Mouse (Mus musculus): ENCODE results near the gene Tmem95. TPM values are rescaled to one million over a fixed set of nuclear protein-coding genes. Genes with fewer than 3 reads are reported as not detected.

Gene Tmem95
- polyA plus RNA-seq (2015; fragmentation: Nextera tagmentation; extraction: Ambion mirVana), result not detected in 2 replicates

- H3K9ac ChIP-seq (replicated peaks; ENCODE audit: low read length), result peak within 1 kb of the TSS; percentile 32
- WGBS, result 91% methylated on average over 11 of the region's 11 CpGs
- peaks cover 52% of the 10 kb centered on the region for H3K4me1 ChIP-seq (ENCODE audit: insufficient read depth, low read length)
Observed at GRCm38 (mm10) chr11:69877878-69878277, at the start of gene Tmem95. Gene Tmem95, minus strand, starts transcription at chr11:69878018.

DNA sequence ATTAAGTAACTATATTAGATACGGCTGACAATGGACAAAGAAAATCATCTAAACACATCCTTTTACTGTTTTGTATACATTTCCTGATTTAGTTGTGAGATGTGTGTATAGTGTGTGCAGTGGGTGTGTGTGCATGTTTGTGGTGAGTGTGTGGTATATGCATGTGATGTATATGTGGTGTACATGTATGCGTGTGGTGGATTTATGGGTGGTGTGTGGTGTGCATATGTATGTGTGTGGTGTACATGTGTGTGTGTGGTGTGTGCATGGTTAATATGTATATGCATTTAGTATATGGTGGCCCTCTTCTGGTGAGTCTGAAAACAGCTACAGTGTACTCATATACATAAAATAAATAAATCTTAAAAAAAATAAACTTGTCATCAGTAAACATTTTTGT, 49.7 kb upstream of the Tmem95 start:
- H3K4me2 ChIP-seq (replicated peaks; ENCODE audit: low read depth, low read length), result no peak overlapping the region
- H3K27ac ChIP-seq (ENCODE audit: low read length), result no peak overlapping the region
- no peaks in the 10 kb centered on the region for H3K9me3 ChIP-seq (ENCODE audit: low read length)
- no peak overlapping the region for H3K9ac ChIP-seq (replicated peaks; ENCODE audit: low read length)
- no peak overlapping the region for H3K4me3 ChIP-seq (ENCODE audit: low read length)
- H3K27me3 ChIP-seq (ENCODE audit: insufficient read depth, low read length), result no peaks in the 10 kb centered on the region
- no peak for ATAC-seq (ENCODE audit: low FRiP score, low TSS enrichment)
- no peaks in the 10 kb centered on the region for H3K36me3 ChIP-seq (ENCODE audit: insufficient read depth, low read length)
- H3K4me1 ChIP-seq (ENCODE audit: insufficient read depth, low read length), result peaks cover 5% of the 10 kb centered on the region; the same call in 1 of the 2 replicates
- WGBS, result 99% methylated on average over 2 of the region's 2 CpGs

More at GRCm38 (mm10) chr11:69877878-69878277, at the start of gene Tmem95:
- Histone ChIP-seq H3K4me2 (replicated peaks; ENCODE audit: low read depth, low read length) (peak within 1 kb of the TSS; percentile 55), H3K4me3 (ENCODE audit: low read length) (peak within 1 kb of the TSS; percentile 7; the same call in 1 of the 2 replicates), H3K36me3 (ENCODE audit: insufficient read depth, low read length) (no peaks in the 10 kb centered on the region), H3K9me3 (ENCODE audit: low read length) (no peaks in the 10 kb centered on the region), H3K27me3 (ENCODE audit: insufficient read depth, low read length) (no peaks in the 10 kb centered on the region), H3K27ac (ENCODE audit: low read length) (no peak within 1 kb of the TSS)
- no peak for ATAC-seq (ENCODE audit: low FRiP score, low TSS enrichment)

- Histone ChIP-seq H3K9me3 (ENCODE audit: low read length) (no peaks in the 10 kb centered on the region), H3K27me3 (ENCODE audit: insufficient read depth, low read length) (no peaks in the 10 kb centered on the region), H3K27ac (ENCODE audit: low read length) (peak overlapping the region; percentile 97), H3K9ac (replicated peaks; ENCODE audit: low read length) (peak overlapping the region; percentile 76; the same call in 1 of the 2 replicates), H3K4me2 (replicated peaks; ENCODE audit: low read depth, low read length) (0 out of 2 replicates have a peak overlapping the region, but pooled peaks have one; percentile 57), H3K4me1 (ENCODE audit: insufficient read depth, low read length) (peaks cover 23% of the 10 kb centered on the region), H3K36me3 (ENCODE audit: insufficient read depth, low read length) (peaks cover 11% of the 10 kb centered on the region), H3K4me3 (ENCODE audit: low read length) (no peak overlapping the region)
- WGBS, result 60% methylated on average over 3 of the region's 3 CpGs
- ATAC-seq (ENCODE audit: low FRiP score, low TSS enrichment), result no peak
Observed at GRCm38 (mm10) chr11:69922796-69923195, 45.0 kb upstream of the Tmem95 start.

DNA sequence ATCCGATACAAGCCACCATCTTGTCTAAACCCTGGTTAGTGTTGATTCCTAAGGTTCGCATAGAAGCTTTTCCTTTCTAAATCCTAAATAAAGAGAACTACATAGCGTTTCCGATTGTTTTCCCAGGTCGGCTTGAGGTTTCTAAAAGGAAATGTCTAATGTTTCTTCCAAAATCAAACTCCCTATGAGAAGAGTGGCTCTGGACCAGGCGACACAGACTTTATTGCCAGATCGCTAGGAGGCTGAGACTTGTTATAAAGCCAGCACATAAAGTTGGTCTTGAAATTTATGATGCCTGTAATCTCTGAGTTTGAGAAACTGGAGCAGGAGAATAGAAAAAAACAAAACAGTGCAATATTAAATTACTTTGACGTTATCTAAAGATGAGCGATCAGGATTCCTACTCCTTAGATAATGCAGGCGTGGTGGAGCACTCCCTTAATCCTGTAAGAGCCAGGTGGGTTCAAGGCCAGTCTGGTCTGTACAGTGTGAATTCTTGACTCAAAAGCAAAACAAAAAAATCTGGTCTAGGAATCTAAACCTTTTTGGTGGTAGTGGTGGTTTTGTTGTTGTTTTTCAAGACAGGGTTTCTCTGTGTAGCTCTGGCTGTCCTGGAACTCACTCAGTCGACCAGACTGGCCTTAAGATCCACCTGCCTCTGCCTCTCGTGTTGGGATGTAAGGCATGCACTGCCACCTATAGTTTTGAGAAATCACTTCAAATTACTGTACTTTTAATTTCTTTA, 44.4 kb upstream of the Tmem95 start:
- Histone ChIP-seq H3K4me2 (replicated peaks; ENCODE audit: low read depth, low read length) (peak overlapping the region; percentile 57), H3K36me3 (ENCODE audit: insufficient read depth, low read length) (peaks cover 17% of the 10 kb centered on the region), H3K9me3 (ENCODE audit: low read length) (no peaks in the 10 kb centered on the region), H3K27me3 (ENCODE audit: insufficient read depth, low read length) (no peaks in the 10 kb centered on the region), H3K27ac (ENCODE audit: low read length) (peak overlapping the region; percentile 97), H3K4me3 (ENCODE audit: low read length) (peak overlapping the region; percentile 95), H3K4me1 (ENCODE audit: insufficient read depth, low read length) (peaks cover 23% of the 10 kb centered on the region), H3K9ac (replicated peaks; ENCODE audit: low read length) (peak overlapping the region; percentile 76)
- ATAC-seq (ENCODE audit: low FRiP score, low TSS enrichment), result no peak
- WGBS, result 2% methylated on average over 12 of the region's 12 CpGs

DNA sequence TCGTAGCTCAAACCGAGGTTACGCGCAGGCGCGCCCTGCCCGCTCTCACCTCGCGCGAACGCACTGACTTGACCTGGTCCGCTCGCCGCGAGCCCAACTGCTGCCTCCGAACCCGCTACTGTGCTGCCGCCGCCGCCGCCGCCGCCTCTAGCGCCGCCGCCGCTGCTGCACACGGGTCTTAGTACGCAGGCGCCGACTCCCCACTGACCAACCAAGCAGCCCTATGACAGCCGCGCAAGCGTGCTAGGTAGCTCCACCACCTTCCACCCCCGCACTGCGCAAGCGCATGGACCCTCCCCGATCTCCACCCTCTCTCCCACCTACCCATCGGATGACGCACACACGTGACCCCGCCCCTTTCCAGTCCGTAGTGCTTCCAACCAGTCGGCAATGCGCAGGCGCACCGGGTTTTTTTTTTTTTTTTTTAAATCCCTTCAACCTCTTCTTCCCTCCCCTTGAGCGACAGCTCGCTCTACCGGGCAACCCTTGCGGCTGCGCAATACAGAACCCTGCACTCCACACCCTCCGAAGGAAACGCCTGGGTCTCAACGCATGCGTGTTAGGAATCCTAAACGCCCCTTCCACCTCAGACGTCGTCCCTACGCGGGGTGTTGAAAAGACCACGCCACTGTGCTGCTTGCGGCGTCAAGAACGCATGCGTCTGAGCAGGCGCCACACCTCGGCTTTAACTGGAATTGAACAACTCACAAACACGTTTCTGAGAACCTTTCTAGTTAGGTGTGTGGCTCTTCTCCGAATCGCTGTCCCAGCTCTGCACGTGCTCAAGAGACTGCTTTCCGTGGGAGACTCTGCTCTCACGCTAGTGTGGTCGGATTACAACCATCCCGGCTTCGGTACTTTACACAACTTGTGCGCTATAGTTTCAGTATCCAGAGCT, 43.5 kb upstream of the Tmem95 start, which contains the start of gene Eif5a:
Gene Eif5a, minus strand, starts transcription at position 845 of the 898 bp plus-strand sequence.
- Histone ChIP-seq H3K36me3 (ENCODE audit: insufficient read depth, low read length) (peaks cover 21% of the 10 kb centered on the region), H3K4me3 (ENCODE audit: low read length) (peak within 1 kb of the TSS; percentile 95), H3K27me3 (ENCODE audit: insufficient read depth, low read length) (no peaks in the 10 kb centered on the region), H3K4me2 (replicated peaks; ENCODE audit: low read depth, low read length) (peak within 1 kb of the TSS; percentile 91), H3K9ac (replicated peaks; ENCODE audit: low read length) (peak within 1 kb of the TSS; percentile 98), H3K9me3 (ENCODE audit: low read length) (no peaks in the 10 kb centered on the region), H3K4me1 (ENCODE audit: insufficient read depth, low read length) (peaks cover 23% of the 10 kb centered on the region), H3K27ac (ENCODE audit: low read length) (peak within 1 kb of the TSS; percentile 97)
- under 1% methylated on average over 78 of the region's 78 CpGs for WGBS
- ATAC-seq (ENCODE audit: low FRiP score, low TSS enrichment), result peak; percentile 97

DNA sequence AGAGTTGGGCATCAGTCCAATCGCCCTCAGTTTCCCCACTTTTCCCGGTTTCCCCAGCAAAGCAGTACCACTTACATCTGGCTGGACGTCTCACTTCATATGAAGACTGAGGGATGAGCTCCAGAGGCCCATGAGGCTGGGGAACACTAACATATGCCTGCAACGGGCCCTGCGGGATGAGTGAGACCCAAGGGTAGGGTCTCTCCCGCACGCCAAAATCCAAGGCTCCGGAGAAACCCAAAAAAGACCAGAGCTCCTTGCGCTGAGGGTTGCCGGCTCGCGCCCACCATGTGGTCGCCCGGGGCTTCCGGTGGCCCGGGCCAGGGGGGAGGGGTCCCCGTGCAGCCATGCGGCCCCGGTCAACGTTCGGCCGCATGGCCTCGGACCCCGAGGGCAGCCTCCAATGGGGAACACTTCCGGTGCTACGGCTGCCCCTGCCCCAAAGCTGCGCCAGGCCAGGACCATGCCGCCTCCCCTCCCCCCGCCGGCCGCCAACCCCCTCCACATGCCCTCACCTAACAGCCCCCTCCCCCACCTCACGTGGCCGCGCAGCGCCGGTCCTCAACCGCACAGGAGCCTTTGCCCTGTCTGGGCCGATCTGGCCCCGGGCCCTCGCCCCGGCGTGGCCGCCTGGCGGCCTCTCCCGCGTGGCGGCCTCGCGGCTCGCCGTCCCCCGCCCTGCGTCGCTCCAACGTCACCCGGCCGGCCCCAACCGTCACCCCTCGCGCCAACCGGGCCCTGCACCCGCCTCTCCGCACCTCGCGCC, 42.6 kb upstream of the Tmem95 start:
- peak overlapping the region; percentile 95 for H3K4me3 ChIP-seq (ENCODE audit: low read length)
- no peaks in the 10 kb centered on the region for H3K27me3 ChIP-seq (ENCODE audit: insufficient read depth, low read length)
- H3K4me1 ChIP-seq (ENCODE audit: insufficient read depth, low read length), result peaks cover 32% of the 10 kb centered on the region
- H3K9me3 ChIP-seq (ENCODE audit: low read length), result no peaks in the 10 kb centered on the region
- peak overlapping the region; percentile 98 for H3K9ac ChIP-seq (replicated peaks; ENCODE audit: low read length)
- peak overlapping the region; percentile 92 for H3K27ac ChIP-seq (ENCODE audit: low read length)
- H3K4me2 ChIP-seq (replicated peaks; ENCODE audit: low read depth, low read length), result peak overlapping the region; percentile 91
- peak; percentile 14 for ATAC-seq (ENCODE audit: low FRiP score, low TSS enrichment)
- H3K36me3 ChIP-seq (ENCODE audit: insufficient read depth, low read length), result peaks cover 29% of the 10 kb centered on the region
- under 1% methylated on average over 32 of the region's 65 CpGs for whole genome bisulfite sequencing

DNA sequence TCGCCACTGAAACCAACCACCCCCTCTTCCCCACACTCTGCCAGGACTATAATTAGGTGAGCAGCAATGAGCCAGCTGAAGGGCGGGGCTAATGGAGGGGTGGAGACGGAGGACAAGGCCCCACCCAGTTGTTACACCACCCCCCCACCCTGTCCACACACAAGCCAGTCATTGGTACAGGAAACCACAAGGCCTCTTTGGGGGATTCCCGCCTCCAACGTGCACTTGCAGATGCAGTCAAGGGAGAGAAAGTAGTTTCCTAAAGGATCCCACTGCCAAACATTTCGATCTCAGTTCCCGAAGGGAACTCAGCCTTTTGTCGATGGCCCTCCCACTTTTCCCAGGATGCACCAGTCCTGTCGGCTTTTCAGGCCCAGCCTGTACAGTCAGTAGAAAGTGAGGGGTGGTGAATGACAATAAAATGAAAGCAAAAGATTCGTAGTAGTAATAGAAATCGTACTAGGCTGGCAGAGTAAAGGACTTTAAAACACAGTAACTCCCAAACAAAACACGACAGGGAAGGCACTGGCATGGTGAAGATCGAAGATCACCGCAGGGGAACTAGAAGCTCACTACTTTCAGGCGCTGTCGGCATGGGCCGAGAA, 41.9 kb upstream of the Tmem95 start:
- H3K4me2 ChIP-seq (replicated peaks; ENCODE audit: low read depth, low read length), result peak overlapping the region; percentile 91
- peak overlapping the region; percentile 95 for H3K4me3 ChIP-seq (ENCODE audit: low read length)
- peak overlapping the region; percentile 98 for H3K9ac ChIP-seq (replicated peaks; ENCODE audit: low read length)
- H3K36me3 ChIP-seq (ENCODE audit: insufficient read depth, low read length), result peaks cover 34% of the 10 kb centered on the region
- H3K27ac ChIP-seq (ENCODE audit: low read length), result peak overlapping the region; percentile 92
- ATAC-seq (ENCODE audit: low FRiP score, low TSS enrichment), result no peak
- no peaks in the 10 kb centered on the region for H3K9me3 ChIP-seq (ENCODE audit: low read length)
- WGBS, result 0% methylated on average over 17 of the region's 17 CpGs
- peaks cover 39% of the 10 kb centered on the region for H3K4me1 ChIP-seq (ENCODE audit: insufficient read depth, low read length)
- H3K27me3 ChIP-seq (ENCODE audit: insufficient read depth, low read length), result no peaks in the 10 kb centered on the region

DNA sequence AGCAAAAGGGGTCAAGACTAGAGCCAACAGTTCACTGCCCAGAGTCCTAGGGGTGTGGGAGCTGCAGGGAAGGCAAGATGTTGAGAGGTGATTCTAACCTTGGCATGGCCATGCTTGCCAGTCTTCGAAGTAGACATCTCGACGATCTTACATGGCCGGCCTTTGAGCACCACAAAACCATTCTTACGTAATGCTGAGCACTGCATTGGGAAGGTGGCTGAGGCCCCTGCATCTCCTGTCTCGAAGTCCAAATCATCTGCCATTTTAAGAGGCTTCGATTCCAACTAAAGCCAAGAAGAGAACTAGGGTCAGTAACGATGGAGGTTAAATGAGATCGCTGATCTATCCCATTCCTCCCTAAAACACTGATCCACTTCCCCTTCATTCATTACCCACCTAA, 41.2 kb upstream of the Tmem95 start:
- Histone ChIP-seq H3K9ac (replicated peaks; ENCODE audit: low read length) (peak overlapping the region; percentile 98), H3K27ac (ENCODE audit: low read length) (peak overlapping the region; percentile 92; the same call in 1 of the 2 replicates), H3K9me3 (ENCODE audit: low read length) (no peaks in the 10 kb centered on the region), H3K4me2 (replicated peaks; ENCODE audit: low read depth, low read length) (peak overlapping the region; percentile 91), H3K36me3 (ENCODE audit: insufficient read depth, low read length) (peaks cover 34% of the 10 kb centered on the region), H3K4me1 (ENCODE audit: insufficient read depth, low read length) (peaks cover 42% of the 10 kb centered on the region), H3K4me3 (ENCODE audit: low read length) (peak overlapping the region; percentile 95), H3K27me3 (ENCODE audit: insufficient read depth, low read length) (no peaks in the 10 kb centered on the region)
- WGBS, result 78% methylated on average over 9 of the region's 9 CpGs
- ATAC-seq (ENCODE audit: low FRiP score, low TSS enrichment), result no peak

- H3K27me3 ChIP-seq (ENCODE audit: insufficient read depth, low read length), result no peaks in the 10 kb centered on the region
- no peak overlapping the region for H3K4me3 ChIP-seq (ENCODE audit: low read length)
- no peak for ATAC-seq (ENCODE audit: low FRiP score, low TSS enrichment)
- no peaks in the 10 kb centered on the region for H3K9me3 ChIP-seq (ENCODE audit: low read length)
- H3K4me1 ChIP-seq (ENCODE audit: insufficient read depth, low read length), result peaks cover 47% of the 10 kb centered on the region
- WGBS, result 85% methylated on average over 5 of the region's 5 CpGs
- no peak overlapping the region for H3K9ac ChIP-seq (replicated peaks; ENCODE audit: low read length)
- H3K27ac ChIP-seq (ENCODE audit: low read length), result no peak overlapping the region
- peaks cover 36% of the 10 kb centered on the region for H3K36me3 ChIP-seq (ENCODE audit: insufficient read depth, low read length)
- no peak overlapping the region for H3K4me2 ChIP-seq (replicated peaks; ENCODE audit: low read depth, low read length)
Observed at GRCm38 (mm10) chr11:69918118-69918517, 40.3 kb upstream of the Tmem95 start.
